Mouse (Mus musculus): Measurements from ENCODE around the gene Tdpoz4.
"Not testable (repeated sequence)": the region's sequence is repeated elsewhere in the genome, so short reads cannot be mapped to it uniquely, and the experiment has no call there.

Tdpoz4 gene

GRCm38 (mm10) chr3:93796098-93796497 lies at the start of gene Tdpoz4:
Gene Tdpoz4 (plus strand): TSS chr3:93796398.
- not testable (repeated sequence) for DNase-seq

GRCm38 (mm10) chr3:93754022-93754421 lies 42.2 kb upstream of the Tdpoz4 start:
- DNase-seq = not testable (repeated sequence)

GRCm38 (mm10) chr3:93772700-93773099 lies 23.5 kb upstream of the Tdpoz4 start, which contains the start of gene Gm5773:
Gene Gm5773 (plus strand): TSS chr3:93773000.
- DNase-seq = not testable (repeated sequence)

- DNase-seq = not testable (repeated sequence)
These were observed 17.1 kb downstream of the Tdpoz4 start for GRCm38 (mm10) chr3:93813341-93813740.

- DNase-seq = not testable (repeated sequence)
These were observed 29.5 kb downstream of the Tdpoz4 start, which contains the start of gene Tdpoz3 for GRCm38 (mm10) chr3:93825720-93826119. Gene Tdpoz3 (plus strand): TSS chr3:93826020.

All from cerebellum, adult 11 months (tissue).